8 mouse cellular contexts compared by ENCODE assay signal in genomic region chr1:125560259-125561192, GRCm38 (mm10). TPM values are rescaled to one million over a fixed set of nuclear protein-coding genes. Genes with fewer than 3 reads are reported as not detected.
A peak's percentile ranks its signal among the peaks of the same experiment; 100 is the strongest.
DNase-seq lines count a peak whose midpoint lies in the region; ATAC-seq and TF ChIP-seq lines count a peak whose summit lies in the region.

Slc35f5 (plus strand) TSS chr1:125560595.

- WGBS in hindbrain, embryonic 10.5 days: under 1% methylated on average over 61 of the region's 61 CpGs
- WGBS in lung, postnatal 0 days: under 1% methylated on average over 47 of the region's 61 CpGs

- peak; percentile 33 for TF ChIP-seq CTCF in lung, postnatal 0 days (IDR thresholded peaks at IDR 0.05)

- no peaks in the 10 kb centered on the region for H3K36me3 ChIP-seq in hindbrain, embryonic 10.5 days
- no peaks in the 10 kb centered on the region; the same call in 1 of the 2 replicates for H3K36me3 ChIP-seq in lung, postnatal 0 days (ENCODE audit: insufficient read depth, low read length)

- H3K27me3 ChIP-seq in hindbrain, embryonic 10.5 days (ENCODE audit: insufficient read depth, poor library complexity, severe bottlenecking): no peaks in the 10 kb centered on the region
- H3K27me3 ChIP-seq in lung, postnatal 0 days (replicated peaks; ENCODE audit: insufficient read depth, low read length): no peaks in the 10 kb centered on the region

- H3K9ac ChIP-seq in lung, postnatal 0 days (replicated peaks; ENCODE audit: low read depth): peak within 1 kb of the TSS; percentile 98

- no peaks in the 10 kb centered on the region for H3K9me3 ChIP-seq in hindbrain, embryonic 10.5 days
- no peaks in the 10 kb centered on the region for H3K9me3 ChIP-seq in lung, postnatal 0 days (ENCODE audit: low read length)

- H3K27ac ChIP-seq in hindbrain, embryonic 10.5 days: peak within 1 kb of the TSS; percentile 92
- H3K27ac ChIP-seq in lung, postnatal 0 days (ENCODE audit: low read length): peak within 1 kb of the TSS; percentile 96

- peak; percentile 86 for ATAC-seq in frontal cortex, adult (ENCODE audit: low TSS enrichment)
- ATAC-seq in lung, postnatal 0 days: peak; percentile 94

- TF ChIP-seq EP300 in lung, postnatal 0 days (IDR thresholded peaks at IDR 0.05): peak; percentile 64; the same call in 1 of the 2 replicates

- H3K4me2 ChIP-seq in lung, postnatal 0 days (replicated peaks; ENCODE audit: low read depth, low read length): peak within 1 kb of the TSS; percentile 83

- peak; percentile 75 for DNase-seq in MEL-GATA-1-ER (ENCODE audit: extremely low read depth, low read depth)
- DNase-seq in cerebellum, adult 8-10 months: peak; percentile 96
- peak; percentile 97 for DNase-seq in hindbrain, embryonic 10.5 days (ENCODE audit: low spot score)
- peak; percentile 97 for DNase-seq in layer of hippocampus, adult 9-11 months
- peak; percentile 99 for DNase-seq in lung, postnatal 0 days (ENCODE audit: low spot score)
- peak; percentile 97 for DNase-seq in ovary, postnatal 14 days (ENCODE audit: low spot score)
- peak; percentile 72 for DNase-seq in thymus, postnatal 14 days

- H3K4me3 ChIP-seq in hindbrain, embryonic 10.5 days: peak within 1 kb of the TSS; percentile 87
- peak within 1 kb of the TSS; percentile 92 for H3K4me3 ChIP-seq in lung, postnatal 0 days (ENCODE audit: low read depth, low read length)

- peaks cover 15% of the 10 kb centered on the region for H3K4me1 ChIP-seq in hindbrain, embryonic 10.5 days (replicated peaks)
- H3K4me1 ChIP-seq in lung, postnatal 0 days (ENCODE audit: insufficient read depth, low read depth, low read length): peaks cover 7% of the 10 kb centered on the region; the same call in 1 of the 2 replicates

RNA-seq across cellular contexts. Expression of gene Slc35f5, which starts in this region (rescaled TPM):
- polyA plus RNA-seq in hindbrain, embryonic 10.5 days (2016; fragmentation: Nextera tagmentation; extraction: Ambion mirVana): 21.2 and 21.3 TPM in 2 replicates
- 50.9 and 53.5 TPM in 2 replicates for polyA plus RNA-seq in lung, postnatal 0 days (2015; fragmentation: Nextera tagmentation; extraction: Ambion mirVana)

Comparison
In these comparisons a context has a peak if more than half of its experiments do, and no peak if none do; other contexts are left out.
1. Peak in every context shown above with its lines: DNase-seq, ATAC-seq, H3K4me3 ChIP-seq and H3K27ac ChIP-seq.